Mouse (Mus musculus) urinary bladder, adult 2 months (tissue): ENCODE measurements around the gene Coro6. TPM values are rescaled to one million over a fixed set of nuclear protein-coding genes. Genes with fewer than 3 reads are reported as not detected.

Source experiments
- DNase-seq: peaks from one replicate; pipeline ENCODE4 v3.0.0; 2022; ENCODE audit warnings: low spot score
- polyA plus RNA-seq: library from polyadenylated mRNA; depleted of rRNA; stranded (reverse); fragments of >200 nt; gene quantifications from 2 replicates; pipeline ENCODE4 v1.2.3, GENCODE M21; 2012; rRNA removed

Gene Coro6
- 16.2 and 19.9 TPM in 2 replicates for polyA plus RNA-seq

- DNase-seq: peak; percentile 65
These were observed at the start of gene Coro6 for GRCm38 (mm10) chr11:77462283-77463100. Gene Coro6 (plus strand): TSS chr11:77462411.

- no peak for DNase-seq
These were observed 47.9 kb upstream of the Coro6 start for GRCm38 (mm10) chr11:77414141-77414839.

DNA sequence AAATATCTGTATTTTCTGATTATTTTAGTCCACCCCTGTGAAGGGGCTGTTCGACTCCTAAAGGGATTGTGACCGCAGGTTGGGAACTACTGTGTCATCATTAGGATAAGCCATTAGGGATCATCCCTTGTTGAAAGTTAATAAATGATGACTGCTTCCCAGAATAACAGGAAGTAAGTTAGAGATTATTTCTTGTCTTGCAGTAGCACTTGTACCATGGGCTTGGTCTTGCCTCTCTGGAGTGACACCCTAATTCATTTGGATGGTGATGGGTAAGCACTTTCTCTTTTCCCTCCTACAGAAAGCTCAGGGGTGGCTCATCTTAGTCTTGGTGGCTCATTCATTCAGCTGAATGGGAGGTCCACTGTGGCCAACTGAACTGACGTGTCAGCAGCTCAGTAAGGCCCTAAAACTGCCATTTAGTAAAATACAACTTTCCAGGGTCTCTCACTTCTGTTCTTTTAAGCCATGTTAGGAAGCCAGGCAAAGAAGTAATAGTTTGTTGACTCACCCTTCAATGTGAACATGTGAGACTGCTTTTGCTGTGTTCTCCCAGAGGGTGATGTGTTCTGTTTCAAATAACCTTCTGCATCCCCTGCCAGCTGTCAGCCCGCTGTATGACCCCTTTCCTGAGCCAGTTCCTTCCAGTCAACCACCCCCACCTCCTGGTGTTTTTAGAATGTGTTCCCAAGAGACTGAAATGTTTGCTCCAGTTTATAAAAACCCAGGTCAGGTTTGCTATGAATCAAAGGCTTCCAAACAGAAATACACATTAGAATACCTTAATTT lies 45.8 kb upstream of the Coro6 start:
- no peak for DNase-seq

DNA sequence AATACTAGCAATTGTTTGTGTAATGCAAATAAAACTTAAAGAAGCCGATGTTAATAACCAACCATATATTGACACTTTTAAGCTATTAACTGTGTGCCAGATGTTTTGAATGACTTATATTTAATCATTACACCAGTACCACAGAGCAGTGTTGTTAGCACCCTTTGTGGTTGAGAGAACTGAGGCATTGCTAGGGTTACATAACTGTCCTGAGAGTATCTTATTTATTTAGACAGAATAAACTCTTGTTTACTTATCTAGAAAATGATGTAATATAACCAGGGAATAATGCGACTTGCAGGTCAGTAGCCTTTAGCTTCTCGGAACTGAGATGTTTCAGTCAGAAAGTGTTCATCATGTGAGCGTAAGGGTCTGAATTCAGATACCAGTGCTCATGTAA lies 44.2 kb upstream of the Coro6 start:
- no peak for DNase-seq

DNA sequence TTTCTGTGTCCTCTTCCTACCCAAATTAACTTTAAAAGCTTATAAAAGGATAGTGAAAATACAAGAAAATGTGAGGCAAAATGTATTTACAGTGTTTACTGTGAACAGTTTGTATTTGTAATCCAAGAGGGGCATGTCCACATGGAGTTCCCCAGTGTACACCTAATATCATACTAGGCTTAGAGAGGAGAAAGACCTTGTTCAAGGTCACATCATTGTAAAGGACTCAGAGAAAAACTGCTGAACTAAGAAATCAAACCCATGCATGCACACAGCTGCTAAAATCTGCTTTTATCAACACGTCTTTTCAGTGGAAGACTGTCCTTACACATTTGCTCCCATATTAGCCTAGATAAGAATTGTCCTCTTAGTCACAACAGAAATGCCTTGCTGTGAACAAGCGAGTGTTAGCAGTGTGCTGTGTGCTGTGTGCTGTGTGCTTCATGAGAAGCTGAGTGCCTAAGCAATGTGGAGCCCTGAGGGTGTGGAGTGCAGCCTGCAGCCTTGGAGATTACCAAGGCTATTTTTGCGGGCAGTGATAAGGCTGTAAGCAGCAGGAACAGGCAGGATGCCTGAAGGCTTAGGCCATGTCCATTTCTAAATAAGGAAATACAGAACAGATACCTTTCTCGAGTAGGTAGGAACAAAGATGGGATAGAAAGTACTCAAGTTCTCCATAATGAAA lies 38.9 kb upstream of the Coro6 start:
- DNase-seq: no peak

DNA sequence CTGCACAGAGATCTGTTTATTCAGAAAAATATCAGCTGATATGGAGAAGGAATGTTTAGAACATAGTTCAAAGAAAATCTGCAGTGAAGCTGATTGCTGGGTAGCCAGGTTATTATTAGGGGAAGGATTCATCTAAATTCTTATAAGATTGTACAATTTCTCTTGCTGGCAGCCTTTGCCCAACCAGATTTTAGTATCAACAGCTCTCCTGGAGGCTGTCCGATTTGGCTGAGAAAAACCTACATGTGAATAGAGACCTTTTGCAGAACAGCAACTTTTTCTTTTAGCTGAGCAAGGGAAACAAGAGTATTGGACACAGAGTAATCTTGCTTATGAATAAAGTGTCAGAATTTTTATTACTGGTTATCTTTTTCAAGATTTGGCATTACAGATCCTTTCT lies 33.8 kb upstream of the Coro6 start:
- DNase-seq: no peak

GRCm38 (mm10) chr11:77437026-77437425 lies 25.2 kb upstream of the Coro6 start:
- no peak for DNase-seq

- DNase-seq: no peak
These were observed 22.1 kb upstream of the Coro6 start for GRCm38 (mm10) chr11:77440081-77440480.

DNA sequence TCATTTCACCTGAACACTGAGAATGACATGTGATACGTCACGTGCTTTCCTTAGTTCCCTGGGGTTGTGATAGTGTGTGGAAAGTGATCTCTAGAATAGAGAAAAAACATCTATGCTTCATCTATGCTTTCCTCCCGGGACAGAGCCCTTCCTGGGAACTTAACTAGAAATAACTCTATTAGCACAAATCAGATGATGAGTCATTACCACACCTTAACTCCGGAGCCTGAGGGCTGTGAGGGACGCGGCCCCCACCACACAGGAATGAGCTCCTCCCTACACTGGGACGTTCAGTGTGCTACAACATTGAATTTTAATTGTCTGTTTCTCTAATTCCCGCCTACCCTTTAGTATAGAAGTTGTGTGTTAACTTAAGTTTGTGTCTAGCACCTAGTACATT lies 21.2 kb upstream of the Coro6 start:
- DNase-seq: no peak

- no peak for DNase-seq
These were observed 19.7 kb upstream of the Coro6 start for GRCm38 (mm10) chr11:77442186-77443170.

DNA sequence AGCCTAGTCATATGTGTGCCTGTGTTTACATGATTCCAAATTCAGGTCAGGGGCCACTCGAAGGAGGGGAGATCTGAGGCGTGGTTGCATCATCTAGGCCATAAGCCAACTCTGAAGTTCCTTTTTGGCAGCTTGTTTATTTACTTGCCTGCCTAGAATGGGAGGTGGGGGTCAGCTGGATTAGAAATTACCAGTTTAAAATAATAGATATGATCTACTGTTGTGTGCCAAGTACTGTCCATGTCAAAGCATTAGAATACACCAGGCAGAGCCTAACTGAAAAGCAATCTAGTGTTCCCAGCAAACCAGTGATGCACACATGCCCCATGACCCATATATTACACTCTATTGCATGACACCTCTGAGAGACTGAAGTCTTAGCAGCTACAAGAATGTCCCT lies 17.3 kb upstream of the Coro6 start:
- DNase-seq: no peak

DNA sequence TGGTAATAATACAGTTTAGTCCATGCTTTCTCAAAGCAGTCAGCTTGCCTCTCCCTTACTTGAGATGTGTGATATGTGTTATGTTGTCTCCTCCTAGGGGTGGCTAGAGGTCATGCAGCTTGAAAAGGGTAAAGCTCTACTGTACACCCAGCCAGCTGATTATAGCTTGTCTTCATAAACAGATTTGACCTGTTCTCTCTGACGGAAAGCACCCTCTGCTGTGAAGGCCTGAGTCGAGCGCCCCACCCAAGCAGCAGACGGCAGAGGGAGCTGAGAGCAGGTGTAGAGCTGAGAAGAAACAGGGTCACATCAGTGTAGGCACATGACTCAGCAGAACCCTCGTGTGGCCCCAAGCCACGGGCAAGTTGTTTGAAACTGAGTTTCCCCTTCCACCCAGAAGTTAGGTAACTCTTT lies 15.6 kb upstream of the Coro6 start:
- peak; percentile 49 for DNase-seq

GRCm38 (mm10) chr11:77449224-77449623 lies 13.0 kb upstream of the Coro6 start:
- no peak for DNase-seq

- DNase-seq: no peak
These were observed 10.5 kb upstream of the Coro6 start for GRCm38 (mm10) chr11:77451670-77452069.

DNA sequence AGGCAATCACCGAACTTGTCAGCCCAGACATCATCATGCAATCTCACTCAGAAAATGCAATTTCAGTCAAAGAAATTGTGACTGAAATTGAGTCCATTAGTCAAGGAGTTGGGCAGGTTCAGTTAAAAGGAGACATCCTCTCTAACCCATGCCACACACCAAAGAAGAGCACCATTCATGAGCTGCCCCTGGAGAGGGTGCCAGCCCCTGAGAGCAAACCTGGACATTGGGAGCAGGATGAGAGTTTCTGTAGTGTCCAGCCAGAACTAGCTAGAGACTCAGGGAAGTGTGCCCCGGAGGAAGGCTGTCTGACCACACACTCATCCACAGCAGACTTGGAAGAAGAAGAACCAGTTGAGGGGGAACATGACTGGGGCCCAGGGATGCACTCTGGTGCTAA lies 8.8 kb upstream of the Coro6 start:
- no peak for DNase-seq

DNA sequence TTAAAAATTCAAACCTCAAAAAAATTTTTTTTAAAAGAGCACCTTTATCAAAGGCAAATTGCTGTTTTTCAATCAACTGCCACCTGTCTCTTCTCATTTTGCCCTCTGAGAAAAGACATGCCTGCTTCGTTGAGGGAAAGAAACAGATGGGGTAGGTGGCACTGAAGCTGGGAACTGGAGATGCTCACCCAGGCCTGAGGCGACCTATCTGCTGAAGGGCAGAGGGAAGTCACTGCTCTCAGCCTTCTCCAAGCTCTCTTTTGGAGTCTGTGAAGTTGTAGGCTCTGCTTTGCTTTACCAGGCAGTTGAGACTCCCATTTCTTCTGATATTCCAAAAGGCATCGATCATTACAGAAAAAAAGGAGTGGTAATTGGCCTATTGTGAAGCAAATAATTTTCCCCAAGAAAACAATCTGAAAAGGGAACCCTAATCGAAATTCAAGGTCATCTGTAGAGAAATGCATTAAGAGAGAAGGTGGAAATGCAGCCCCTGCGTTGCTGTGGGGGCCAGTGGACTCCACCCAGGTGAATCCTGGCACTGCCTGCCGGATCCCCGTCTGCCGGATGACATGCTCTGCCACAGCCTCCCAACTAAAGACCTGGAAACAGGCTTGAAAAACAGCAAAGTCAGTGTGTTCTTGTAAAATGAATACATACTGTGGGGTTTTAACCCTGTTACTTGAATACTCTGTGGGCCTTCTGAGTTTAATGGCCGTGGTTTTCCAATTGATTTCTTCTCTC lies 6.3 kb upstream of the Coro6 start:
- DNase-seq: no peak

DNA sequence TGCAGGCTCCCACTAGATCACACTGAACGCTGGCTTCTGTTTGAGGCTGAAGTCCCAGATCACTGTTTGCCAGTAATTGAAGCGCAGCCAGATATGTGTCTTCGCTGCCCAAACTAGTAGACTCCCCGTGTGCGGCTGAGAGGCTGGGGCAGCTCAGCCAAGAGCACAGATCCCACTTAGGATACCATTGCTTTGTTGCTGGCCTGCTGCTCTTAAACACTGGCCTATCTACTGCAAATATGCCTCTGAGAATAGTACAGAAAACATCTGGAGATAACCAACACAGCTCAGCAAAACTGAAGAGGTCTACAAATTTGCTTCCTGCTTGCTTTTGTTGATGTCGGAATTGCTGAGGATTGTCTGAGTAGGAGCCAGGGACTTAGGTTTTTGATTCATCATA lies 5.3 kb upstream of the Coro6 start:
- no peak for DNase-seq

- no peak for DNase-seq
These were observed 355 bp upstream of the Coro6 start for GRCm38 (mm10) chr11:77461856-77462255.

GRCm38 (mm10) chr11:77463101-77463445 lies 862 bp downstream of the Coro6 start:
- DNase-seq: no peak

GRCm38 (mm10) chr11:77463786-77464185 lies 1.6 kb downstream of the Coro6 start:
- no peak for DNase-seq
